Mouse (Mus musculus) megakaryocyte, embryonic 14.5 days (primary cell): Measurements from ENCODE around the gene Ace.

ENCODE experiments used
- FLI1 ChIP-seq: IDR thresholded peaks from 2 replicates; pipeline ENCODE4 v1.6.1; 2012; ENCODE audit warnings: low read length, inconsistent platforms, mixed read lengths
- GATA1 ChIP-seq: IDR thresholded peaks from 3 replicates; pipeline ENCODE4 v1.6.1; 2012; ENCODE audit warnings: mixed read lengths, low read length, inconsistent platforms, borderline replicate concordance

DNA sequence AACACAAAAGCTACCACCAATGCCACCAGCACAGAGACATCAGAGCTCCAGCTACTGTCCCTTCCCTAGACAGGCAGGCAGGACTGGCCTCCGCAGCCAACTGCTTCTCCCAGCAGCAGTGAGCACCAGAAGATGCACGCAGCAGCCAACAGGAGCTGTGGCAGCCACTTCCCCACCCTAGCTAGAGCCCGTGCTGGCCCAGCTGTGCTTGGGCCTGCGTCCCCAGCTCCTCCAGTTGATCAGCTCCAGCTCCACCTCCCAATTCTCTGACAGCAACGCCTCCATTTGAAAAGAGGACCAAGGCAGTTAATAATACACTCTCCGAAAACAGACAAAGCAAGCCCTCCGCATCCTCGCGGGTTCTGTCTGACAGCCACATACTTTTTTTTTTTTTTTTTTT, 29.0 kb upstream of the Ace start:
- no peak for TF ChIP-seq FLI1
- TF ChIP-seq GATA1, result no peak
